Mouse (Mus musculus) embryonic fibroblast, embryonic 13.5 days (primary cell): ENCODE data around the gene Clec3b.

Source experiments
- CTCF ChIP-seq: IDR thresholded peaks from 2 replicates; pipeline ENCODE4 v1.5.1; 2011; ENCODE audit warnings: mild to moderate bottlenecking, control low read depth, low read length, moderate library complexity, borderline replicate concordance; ENCODE audit not compliant: insufficient read depth
- POLR2A ChIP-seq: IDR thresholded peaks from 2 replicates; pipeline ENCODE4 v1.6.1; 2011; ENCODE audit warnings: low read depth, mild to moderate bottlenecking, control low read depth, low read length, moderate library complexity

- TF ChIP-seq CTCF (no peak), POLR2A (no peak)
Observed at GRCm38 (mm10) chr9:123152026-123152425, 1.3 kb downstream of the Clec3b start.
